Mouse (Mus musculus) hindbrain, embryonic 12.5 days (tissue): ENCODE data around the gene Srebf2. TPM values are rescaled to one million over a fixed set of nuclear protein-coding genes. Genes with fewer than 3 reads are reported as not detected.

Experiments
- ATAC-seq: fragments of 200-750 bp; cut with Nextera tagmentation; 2 replicates; pipeline ENCODE4 v1.8.0; 2017; ENCODE audit warnings: moderate TSS enrichment; ENCODE audit not compliant: low FRiP score
- H3K27ac ChIP-seq: fragments of 300-500 bp; sonication (generic); 2 replicates; pipeline ENCODE4 v1.5.1; 2016; ENCODE audit warnings: mild to moderate bottlenecking
- H3K27me3 ChIP-seq: fragments of 300-500 bp; sonication (generic); 2 replicates; pipeline ENCODE4 v1.6.1; 2016; ENCODE audit warnings: mild to moderate bottlenecking
- H3K36me3 ChIP-seq: fragments of 300-500 bp; sonication (generic); 2 replicates; pipeline ENCODE4 v1.6.1; 2016; ENCODE audit warnings: mild to moderate bottlenecking
- H3K4me1 ChIP-seq: fragments of 300-500 bp; sonication (generic); 2 replicates; pipeline ENCODE4 v1.6.1; 2016
- H3K4me2 ChIP-seq: fragments of 300-500 bp; sonication (generic); replicated peaks from 2 replicates; pipeline ENCODE4 v1.6.1; 2016; ENCODE audit warnings: mild to moderate bottlenecking
- H3K4me3 ChIP-seq: fragments of 300-500 bp; sonication (generic); 2 replicates; pipeline ENCODE4 v1.5.1; 2016; ENCODE audit warnings: mild to moderate bottlenecking
- H3K9ac ChIP-seq: fragments of 300-500 bp; sonication (generic); 2 replicates; pipeline ENCODE4 v1.6.1; 2016; ENCODE audit warnings: mild to moderate bottlenecking, moderate library complexity
- H3K9me3 ChIP-seq: fragments of 300-500 bp; sonication (generic); replicated peaks from 2 replicates; pipeline ENCODE4 v1.6.1; 2016; ENCODE audit warnings: mild to moderate bottlenecking
- WGBS: fragments of 180-500 bp; shearing (Covaris S2); methylation state at CpG from one replicate; pipeline ENCODE4 v1.1.7; 2016; 5-methylcytosine and 5-hydroxymethylcytosine counted together
- polyA plus RNA-seq: library from polyadenylated mRNA; unstranded; fragments of >200 nt; fragmentation: Nextera tagmentation; extraction: Ambion mirVana; gene quantifications from 2 replicates; pipeline ENCODE4 v1.2.1, GENCODE M21; 2016

Srebf2 gene
- polyA plus RNA-seq, 1 experiment from 2014 or later = 230 TPM

GRCm38 (mm10) chr15:82170437-82171377 is 23.7 kb downstream of the Srebf2 start:
- Histone ChIP-seq H3K9ac (no peak overlapping the region), H3K4me1 (peaks cover 25% of the 10 kb centered on the region), H3K4me3 (no peak overlapping the region), H3K27ac (no peak overlapping the region), H3K27me3 (no peaks in the 10 kb centered on the region), H3K9me3 (no peaks in the 10 kb centered on the region), H3K36me3 (peaks cover 58% of the 10 kb centered on the region), H3K4me2 (no peak overlapping the region)
- 82% methylated on average over 36 of the region's 36 CpGs for WGBS
- ATAC-seq = no peak

GRCm38 (mm10) chr15:82172648-82173047 is 25.7 kb downstream of the Srebf2 start:
- ATAC-seq = no peak
- H3K27ac ChIP-seq = no peak overlapping the region
- H3K4me3 ChIP-seq = no peak overlapping the region
- WGBS = 85% methylated on average over 8 of the region's 8 CpGs
- H3K4me2 ChIP-seq = no peak overlapping the region
- H3K36me3 ChIP-seq = peaks cover 76% of the 10 kb centered on the region
- H3K27me3 ChIP-seq = no peaks in the 10 kb centered on the region
- no peak overlapping the region for H3K9ac ChIP-seq
- no peaks in the 10 kb centered on the region for H3K9me3 ChIP-seq
- H3K4me1 ChIP-seq = peaks cover 6% of the 10 kb centered on the region

- 97% methylated on average over 9 of the region's 9 CpGs for WGBS
- Histone ChIP-seq H3K4me2 (no peak overlapping the region), H3K9me3 (no peaks in the 10 kb centered on the region), H3K36me3 (peaks cover 95% of the 10 kb centered on the region), H3K27ac (no peak overlapping the region), H3K27me3 (no peaks in the 10 kb centered on the region), H3K4me1 (no peaks in the 10 kb centered on the region), H3K4me3 (no peak overlapping the region), H3K9ac (no peak overlapping the region)
- ATAC-seq = no peak
Observed at GRCm38 (mm10) chr15:82175091-82175490, 28.1 kb downstream of the Srebf2 start.

- Histone ChIP-seq H3K36me3 (peaks cover 95% of the 10 kb centered on the region), H3K4me1 (no peaks in the 10 kb centered on the region), H3K4me3 (no peak overlapping the region), H3K27ac (no peak overlapping the region), H3K27me3 (no peaks in the 10 kb centered on the region), H3K9ac (no peak overlapping the region), H3K9me3 (peaks cover 6% of the 10 kb centered on the region; the same call in 1 of the 2 replicates), H3K4me2 (no peak overlapping the region)
- 88% methylated on average over 7 of the region's 7 CpGs for WGBS
- ATAC-seq = no peak
Observed at GRCm38 (mm10) chr15:82177743-82178290, 30.8 kb downstream of the Srebf2 start.

GRCm38 (mm10) chr15:82181131-82181530 is 34.1 kb downstream of the Srebf2 start:
- Histone ChIP-seq H3K4me3 (no peak overlapping the region), H3K27me3 (no peaks in the 10 kb centered on the region), H3K9ac (no peak overlapping the region), H3K9me3 (peaks cover 6% of the 10 kb centered on the region; the same call in 1 of the 2 replicates), H3K36me3 (peaks cover 100% of the 10 kb centered on the region), H3K4me2 (no peak overlapping the region), H3K4me1 (no peaks in the 10 kb centered on the region), H3K27ac (no peak overlapping the region)
- 88% methylated on average over 5 of the region's 5 CpGs for WGBS
- ATAC-seq = no peak

GRCm38 (mm10) chr15:82182311-82182710 is 35.3 kb downstream of the Srebf2 start:
- WGBS = 95% methylated on average over 4 of the region's 4 CpGs
- H3K36me3 ChIP-seq = peaks cover 100% of the 10 kb centered on the region
- no peak overlapping the region for H3K4me3 ChIP-seq
- H3K9ac ChIP-seq = no peak overlapping the region
- H3K4me2 ChIP-seq = no peak overlapping the region
- no peaks in the 10 kb centered on the region for H3K4me1 ChIP-seq
- peaks cover 6% of the 10 kb centered on the region; the same call in 1 of the 2 replicates for H3K9me3 ChIP-seq
- no peaks in the 10 kb centered on the region for H3K27me3 ChIP-seq
- no peak overlapping the region for H3K27ac ChIP-seq
- ATAC-seq = no peak

- ATAC-seq = no peak
- Histone ChIP-seq H3K4me1 (no peaks in the 10 kb centered on the region), H3K9ac (no peak overlapping the region), H3K27ac (no peak overlapping the region), H3K4me3 (no peak overlapping the region), H3K36me3 (peaks cover 100% of the 10 kb centered on the region), H3K9me3 (peaks cover 6% of the 10 kb centered on the region; the same call in 1 of the 2 replicates), H3K27me3 (no peaks in the 10 kb centered on the region), H3K4me2 (no peak overlapping the region)
- 75% methylated on average over 10 of the region's 10 CpGs for WGBS
Observed at GRCm38 (mm10) chr15:82183596-82183995, 36.6 kb downstream of the Srebf2 start.

- H3K9me3 ChIP-seq = peaks cover 6% of the 10 kb centered on the region; the same call in 1 of the 2 replicates
- no peak overlapping the region for H3K4me3 ChIP-seq
- H3K9ac ChIP-seq = no peak overlapping the region
- H3K27ac ChIP-seq = no peak overlapping the region
- no peak overlapping the region for H3K4me2 ChIP-seq
- no peak for ATAC-seq
- 78% methylated on average over 7 of the region's 7 CpGs for WGBS
- H3K27me3 ChIP-seq = no peaks in the 10 kb centered on the region
- no peaks in the 10 kb centered on the region for H3K4me1 ChIP-seq
- H3K36me3 ChIP-seq = peaks cover 99% of the 10 kb centered on the region
Observed at GRCm38 (mm10) chr15:82184183-82184582, 37.2 kb downstream of the Srebf2 start.

- ATAC-seq = no peak
- H3K4me1 ChIP-seq = no peaks in the 10 kb centered on the region
- no peak overlapping the region for H3K9ac ChIP-seq
- 94% methylated on average over 10 of the region's 10 CpGs for WGBS
- H3K4me2 ChIP-seq = no peak overlapping the region
- no peaks in the 10 kb centered on the region for H3K27me3 ChIP-seq
- H3K36me3 ChIP-seq = peaks cover 99% of the 10 kb centered on the region
- H3K9me3 ChIP-seq = peaks cover 6% of the 10 kb centered on the region; the same call in 1 of the 2 replicates
- no peak overlapping the region for H3K4me3 ChIP-seq
- no peak overlapping the region for H3K27ac ChIP-seq
Observed at GRCm38 (mm10) chr15:82184656-82185055, 37.7 kb downstream of the Srebf2 start.

- no peak overlapping the region for H3K4me2 ChIP-seq
- H3K9ac ChIP-seq = no peak overlapping the region
- H3K4me1 ChIP-seq = no peaks in the 10 kb centered on the region
- no peak for ATAC-seq
- H3K9me3 ChIP-seq = peaks cover 6% of the 10 kb centered on the region; the same call in 1 of the 2 replicates
- no peaks in the 10 kb centered on the region for H3K27me3 ChIP-seq
- peaks cover 99% of the 10 kb centered on the region for H3K36me3 ChIP-seq
- no peak overlapping the region for H3K4me3 ChIP-seq
- no peak overlapping the region for H3K27ac ChIP-seq
- 91% methylated on average over 14 of the region's 14 CpGs for WGBS
Observed at GRCm38 (mm10) chr15:82185062-82185783, 38.2 kb downstream of the Srebf2 start.

- WGBS = 82% methylated on average over 14 of the region's 14 CpGs
- H3K27me3 ChIP-seq = no peaks in the 10 kb centered on the region
- H3K9me3 ChIP-seq = peaks cover 6% of the 10 kb centered on the region; the same call in 1 of the 2 replicates
- H3K27ac ChIP-seq = no peak overlapping the region
- peaks cover 96% of the 10 kb centered on the region for H3K36me3 ChIP-seq
- no peak overlapping the region for H3K4me2 ChIP-seq
- no peaks in the 10 kb centered on the region for H3K4me1 ChIP-seq
- no peak overlapping the region for H3K9ac ChIP-seq
- no peak overlapping the region for H3K4me3 ChIP-seq
- no peak for ATAC-seq
Observed at GRCm38 (mm10) chr15:82186131-82186530, 39.1 kb downstream of the Srebf2 start.

- H3K36me3 ChIP-seq = peaks cover 96% of the 10 kb centered on the region
- no peak overlapping the region for H3K4me2 ChIP-seq
- no peak overlapping the region for H3K9ac ChIP-seq
- H3K4me1 ChIP-seq = no peaks in the 10 kb centered on the region
- ATAC-seq = no peak
- no peak overlapping the region for H3K27ac ChIP-seq
- WGBS = 95% methylated on average over 5 of the region's 5 CpGs
- peaks cover 5% of the 10 kb centered on the region; the same call in 1 of the 2 replicates for H3K9me3 ChIP-seq
- H3K27me3 ChIP-seq = no peaks in the 10 kb centered on the region
- no peak overlapping the region for H3K4me3 ChIP-seq
Observed at GRCm38 (mm10) chr15:82186931-82187330, 40.0 kb downstream of the Srebf2 start.
